Mouse (Mus musculus): ENCODE results near the gene Hist3h2ba.

- TF ChIP-seq CTCF (IDR thresholded peaks at IDR 0.05; ENCODE audit: control insufficient read depth, insufficient read depth, low read length) (no peak), POLR2A (IDR thresholded peaks at IDR 0.05; ENCODE audit: borderline replicate concordance, control insufficient read depth, low read depth, low read length) (no peak)
Observed at GRCm38 (mm10) chr11:58997541-58997940, 48.8 kb downstream of the Hist3h2ba start.

Data from bone marrow, adult 2 months (tissue).